Mouse (Mus musculus) testis, postnatal 14 days (tissue): ENCODE measurements around the gene Tor1a.
A peak's percentile ranks its signal among the peaks of the same experiment; 100 is the strongest.
"Not testable (repeated sequence)": the region's sequence is repeated elsewhere in the genome, so short reads cannot be mapped to it uniquely, and the experiment has no call there.

Source experiments
- DNase-seq: peaks from one replicate; pipeline ENCODE4 v3.0.0; 2021; ENCODE audit warnings: low spot score

Gene Tor1a

GRCm38 (mm10) chr2:30918126-30918525 lies 49.6 kb downstream of the Tor1a start:
- no peak for DNase-seq

- DNase-seq = no peak
These were observed 50.1 kb downstream of the Tor1a start for GRCm38 (mm10) chr2:30917649-30918048.

DNA sequence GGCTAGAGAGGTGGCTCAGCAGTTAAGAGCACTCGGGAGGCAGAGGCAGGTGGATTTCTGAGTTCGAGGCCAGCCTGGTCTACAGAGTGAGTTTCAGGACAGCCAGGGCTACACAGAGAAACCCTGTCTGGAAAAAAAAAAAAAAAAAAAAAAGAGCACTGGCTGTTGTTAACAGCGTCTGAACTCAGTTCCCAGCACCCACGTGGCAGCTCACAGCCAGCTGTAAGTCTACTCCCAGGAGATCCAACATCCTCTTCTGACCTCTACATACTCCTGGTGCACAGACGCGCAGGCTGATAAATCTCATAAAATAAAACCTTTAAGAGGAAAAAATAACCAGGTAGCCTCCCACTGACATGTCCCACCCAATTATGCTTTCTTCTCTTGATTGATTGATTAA lies 51.8 kb downstream of the Tor1a start:
- DNase-seq = not testable (repeated sequence)

DNA sequence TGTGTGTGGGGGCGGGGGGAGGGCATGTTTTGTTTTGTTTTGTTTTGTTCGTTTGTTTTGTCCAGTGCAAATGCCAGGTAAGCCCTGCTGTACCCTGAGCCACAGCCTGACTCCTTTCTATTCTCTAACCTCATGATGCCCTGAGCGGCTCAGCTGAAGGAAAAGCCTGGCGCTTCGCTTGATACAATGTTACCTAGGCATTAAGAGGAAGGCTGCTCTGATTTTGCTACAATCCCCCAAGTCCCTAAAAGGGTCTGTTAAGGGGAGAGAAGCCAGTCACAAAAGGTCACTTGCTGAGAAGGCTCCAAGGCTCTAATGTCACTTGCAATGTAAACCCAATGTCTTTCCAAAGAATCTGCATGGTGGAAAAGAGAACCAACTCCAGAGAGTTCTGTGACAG lies 52.4 kb downstream of the Tor1a start:
- DNase-seq = peak; percentile 65

DNA sequence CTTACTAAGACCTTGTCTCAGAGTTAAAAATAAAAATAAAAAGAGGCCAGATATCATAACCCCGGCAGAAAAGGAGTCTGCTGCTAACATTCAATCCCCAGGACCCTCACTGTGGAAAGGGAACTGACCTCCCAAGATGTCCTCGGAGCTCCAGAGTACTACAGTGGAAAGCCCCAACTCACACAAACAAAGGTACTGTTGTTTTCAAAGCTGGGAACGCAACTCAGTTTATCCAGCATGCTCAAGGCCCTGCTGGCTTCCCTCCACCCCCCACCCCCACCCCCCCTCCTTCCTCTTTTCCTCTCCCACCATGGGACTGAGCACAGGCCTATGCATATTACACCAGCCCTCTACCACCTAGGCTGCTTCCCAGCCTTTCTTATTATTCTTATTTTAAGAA lies 52.9 kb downstream of the Tor1a start:
- no peak for DNase-seq

DNA sequence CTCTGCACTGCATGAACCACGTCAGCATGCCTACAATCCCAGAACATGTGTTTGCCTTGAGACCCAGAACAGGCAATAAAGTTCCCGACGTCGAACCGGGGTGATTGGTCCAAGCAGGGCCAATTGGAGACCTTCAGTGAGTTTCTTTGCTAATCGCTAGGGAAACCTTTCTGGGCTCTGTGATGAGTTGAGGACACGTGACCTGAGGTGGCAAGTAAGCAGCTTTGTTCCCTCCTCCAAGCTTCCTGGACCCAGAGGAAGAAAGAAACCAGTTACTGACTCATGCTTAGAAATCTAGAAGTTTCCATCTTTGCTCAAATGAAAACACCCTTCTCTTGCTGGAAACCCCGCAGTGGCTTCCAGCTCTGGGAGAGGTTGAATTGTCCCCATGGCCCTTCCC lies 54.7 kb downstream of the Tor1a start:
- DNase-seq = no peak

- peak; percentile 63 for DNase-seq
These were observed 55.4 kb downstream of the Tor1a start for GRCm38 (mm10) chr2:30912291-30912773.
